ENCODE assay signal across 8 mouse cellular contexts in the genomic region with DNA sequence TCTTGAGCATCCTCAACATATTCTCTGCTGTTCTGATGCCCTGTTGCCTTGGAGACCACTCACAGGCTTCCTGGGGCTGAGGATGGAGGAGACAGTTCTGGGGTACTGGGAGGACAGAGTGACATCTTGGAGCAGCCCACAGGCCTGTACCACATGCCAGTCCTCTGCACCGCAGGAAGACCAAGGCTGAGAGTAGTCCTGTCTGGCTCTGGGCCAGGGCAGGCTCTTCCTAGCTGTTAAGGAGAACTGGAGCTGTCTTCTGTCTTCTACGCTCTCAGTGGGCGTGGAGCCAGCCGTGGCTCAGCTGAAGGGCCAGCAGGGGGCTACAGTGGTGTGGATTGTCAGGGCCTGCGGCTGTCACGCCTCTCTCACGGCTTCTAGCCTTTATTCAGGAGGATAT. TPM values are rescaled to one million over a fixed set of nuclear protein-coding genes. Genes with fewer than 3 reads are reported as not detected.
DNase-seq lines count a peak whose midpoint lies in the region; ATAC-seq and TF ChIP-seq lines count a peak whose summit lies in the region.

No protein-coding gene starts in this region.

- TF ChIP-seq POLR2A in heart, adult 2 months (IDR thresholded peaks at IDR 0.05; ENCODE audit: insufficient read depth, low read depth, low read length) = no peak

- no peak overlapping the region for H3K9ac ChIP-seq in heart, adult 2 months (ENCODE audit: low read depth, low read length)
- H3K9ac ChIP-seq in embryonic facial prominence, embryonic 15.5 days = no peak overlapping the region
- H3K9ac ChIP-seq in hindbrain, embryonic 12.5 days = no peak overlapping the region
- H3K9ac ChIP-seq in midbrain, postnatal 0 days (replicated peaks; ENCODE audit: low read length, poor library complexity, severe bottlenecking) = no peak overlapping the region

- H3K79me2 ChIP-seq in heart, adult 2 months (replicated peaks; ENCODE audit: control insufficient read depth, insufficient read depth, low read length) = no peaks in the 10 kb centered on the region

- no peak for TF ChIP-seq EP300 in heart, adult 2 months (IDR thresholded peaks at IDR 0.05; ENCODE audit: insufficient read depth, low read depth, low read length)

- H3K36me3 ChIP-seq in heart, adult 2 months (ENCODE audit: control insufficient read depth, insufficient read depth, low read length) = no peaks in the 10 kb centered on the region
- no peaks in the 10 kb centered on the region for H3K36me3 ChIP-seq in embryonic facial prominence, embryonic 15.5 days
- H3K36me3 ChIP-seq in hindbrain, embryonic 12.5 days = no peaks in the 10 kb centered on the region
- no peaks in the 10 kb centered on the region for H3K36me3 ChIP-seq in midbrain, postnatal 0 days (ENCODE audit: insufficient read depth, low read length)

- no peaks in the 10 kb centered on the region for H3K9me3 ChIP-seq in embryonic facial prominence, embryonic 15.5 days (replicated peaks)
- H3K9me3 ChIP-seq in hindbrain, embryonic 12.5 days (replicated peaks) = no peaks in the 10 kb centered on the region
- no peaks in the 10 kb centered on the region for H3K9me3 ChIP-seq in midbrain, postnatal 0 days (ENCODE audit: low read length)

- peak; percentile 37; the same call in 1 of the 2 replicates for ATAC-seq in embryonic facial prominence, embryonic 15.5 days (ENCODE audit: insufficient number of reproducible peaks, low FRiP score, low TSS enrichment, low read depth)
- ATAC-seq in hindbrain, embryonic 12.5 days (ENCODE audit: low FRiP score) = peak; percentile 73
- peak; percentile 68 for ATAC-seq in midbrain, postnatal 0 days (ENCODE audit: low FRiP score)

- TF ChIP-seq CTCF in heart, adult 2 months (IDR thresholded peaks at IDR 0.05) = peak; percentile 48
- TF ChIP-seq CTCF in midbrain, postnatal 0 days (IDR thresholded peaks at IDR 0.05) = peak; percentile 69

- H3K27me3 ChIP-seq in heart, adult 2 months (ENCODE audit: control insufficient read depth, insufficient read depth, low read length) = no peaks in the 10 kb centered on the region
- H3K27me3 ChIP-seq in embryonic facial prominence, embryonic 15.5 days = no peaks in the 10 kb centered on the region
- H3K27me3 ChIP-seq in hindbrain, embryonic 12.5 days = 0 out of 2 replicates have a peak, but pooled peaks cover 4% of the 10 kb centered on the region
- no peaks in the 10 kb centered on the region for H3K27me3 ChIP-seq in midbrain, postnatal 0 days (ENCODE audit: insufficient read depth, low read length)

- intact Hi-C loops in heart, adult 2 months (cut with DNase I) = no loop called here
- intact Hi-C loops in heart, postnatal 25 days (cut with DNase I) = no loop called here
- intact Hi-C loops in left cerebral cortex, postnatal 4 days (cut with DNase I) = no loop called here

- no peaks in the 10 kb centered on the region for H3K4me1 ChIP-seq in heart, adult 2 months (ENCODE audit: control insufficient read depth, insufficient read depth, low read length)
- H3K4me1 ChIP-seq in embryonic facial prominence, embryonic 15.5 days = peaks cover 19% of the 10 kb centered on the region
- peaks cover 35% of the 10 kb centered on the region for H3K4me1 ChIP-seq in hindbrain, embryonic 12.5 days
- H3K4me1 ChIP-seq in midbrain, postnatal 0 days (ENCODE audit: insufficient read depth, low read length) = peaks cover 10% of the 10 kb centered on the region

- H3K27ac ChIP-seq in heart, adult 2 months = no peak overlapping the region
- H3K27ac ChIP-seq in embryonic facial prominence, embryonic 15.5 days (replicated peaks) = no peak overlapping the region
- H3K27ac ChIP-seq in hindbrain, embryonic 12.5 days = peak overlapping the region; percentile 25
- no peak overlapping the region; the same call in 1 of the 2 replicates for H3K27ac ChIP-seq in midbrain, postnatal 0 days (ENCODE audit: low read depth, low read length)

- no peak overlapping the region for H3K4me2 ChIP-seq in embryonic facial prominence, embryonic 15.5 days (replicated peaks)
- no peak overlapping the region for H3K4me2 ChIP-seq in hindbrain, embryonic 12.5 days (replicated peaks)
- no peak overlapping the region for H3K4me2 ChIP-seq in midbrain, postnatal 0 days (ENCODE audit: low read depth, low read length, poor library complexity, severe bottlenecking)

- H3K4me3 ChIP-seq in heart, adult 2 months = no peak overlapping the region
- H3K4me3 ChIP-seq in embryonic facial prominence, embryonic 15.5 days (replicated peaks) = no peak overlapping the region
- no peak overlapping the region for H3K4me3 ChIP-seq in hindbrain, embryonic 12.5 days
- H3K4me3 ChIP-seq in midbrain, postnatal 0 days (ENCODE audit: low read depth, low read length) = no peak overlapping the region

- WGBS in heart, adult 2 months = 31% methylated on average over 7 of the region's 7 CpGs
- 15% methylated on average over 7 of the region's 7 CpGs for WGBS in embryonic facial prominence, embryonic 15.5 days
- 5% methylated on average over 7 of the region's 7 CpGs for WGBS in hindbrain, embryonic 12.5 days
- 7% methylated on average over 7 of the region's 7 CpGs for WGBS in midbrain, postnatal 0 days

- no peak for DNase-seq in heart, adult 2 months
- no peak for DNase-seq in heart, postnatal 25 days (ENCODE audit: low spot score)
- DNase-seq in adrenal gland, adult 2 months = peak; percentile 47
- peak; percentile 92 for DNase-seq in left cerebral cortex, postnatal 4 days
- DNase-seq in midbrain, postnatal 0 days (ENCODE audit: low spot score) = peak; percentile 89
- no peak for DNase-seq in spleen, postnatal 36 days (ENCODE audit: low spot score in 2 of 2)

RNA-seq across cellular contexts. Expression of gene Tpra1, which starts 57.8 kb away (rescaled TPM):
- 10 to 100 TPM; 34.4 to 34.8 TPM for total RNA-seq in heart, adult 2 months (2021)
- 88.0 and 118 TPM in 2 replicates for polyA plus RNA-seq in heart, adult 2 months (2012; rRNA removed)
- total RNA-seq in heart, postnatal 25 days (2021) = 10 to 100 TPM; 36.4 to 37.2 TPM
- total RNA-seq in adrenal gland, adult 2 months (2021) = 100 to 1,000 TPM in 1 of 2 experiments, 10 to 100 TPM in 1; 87.0 to 108 TPM
- 578 and 603 TPM in 2 replicates for polyA plus RNA-seq in adrenal gland, adult 2 months (2012; rRNA removed)
- polyA plus RNA-seq in embryonic facial prominence, embryonic 15.5 days (2015; fragmentation: Nextera tagmentation; extraction: Ambion mirVana) = 83.7 and 86.5 TPM in 2 replicates
- 67.3 and 76.0 TPM in 2 replicates for polyA plus RNA-seq in hindbrain, embryonic 12.5 days (2016; fragmentation: Nextera tagmentation; extraction: Ambion mirVana)
- 10 to 100 TPM; 37.2 to 41.2 TPM for total RNA-seq in left cerebral cortex, postnatal 4 days (2021)
- 65.7 and 69.7 TPM in 2 replicates for total RNA-seq in midbrain, postnatal 0 days (2014; rRNA removed)
- polyA plus RNA-seq in midbrain, postnatal 0 days (2015; fragmentation: Nextera tagmentation; extraction: Ambion mirVana) = 52.7 and 67.5 TPM in 2 replicates

Comparison
In these comparisons a context has a peak if more than half of its experiments do, and no peak if none do; other contexts are left out.
1. DNase-seq: peak in adrenal gland, adult 2 months (single experiment), left cerebral cortex, postnatal 4 days (single experiment) and midbrain, postnatal 0 days (single experiment); none in heart, adult 2 months (0 of 2), heart, postnatal 25 days (single experiment) and spleen, postnatal 36 days (0 of 2).
2. Peak in every context shown above with its lines, with median percentiles within 50 percentile points of each other: ATAC-seq.